Mouse (Mus musculus) CH12.LX (cell line): ENCODE results near the gene Slc6a17.

Experiments used
- MAX ChIP-seq: IDR thresholded peaks from 2 replicates; pipeline ENCODE4 v1.6.1; 2011; ENCODE audit warnings: low read length, improper control_type of control experiment
- POLR2A ChIP-seq: IDR thresholded peaks from 2 replicates; pipeline ENCODE4 v1.6.1; 2011; ENCODE audit warnings: low read depth, mild to moderate bottlenecking, improper control_type of control experiment, low read length

GRCm38 (mm10) chr3:107462160-107462559, 55.7 kb downstream of the Slc6a17 start:
- TF ChIP-seq MAX (no peak), POLR2A (no peak)
